Mouse (Mus musculus) heart, adult 2 months (tissue): Measurements from ENCODE around the gene Dpp4.

Experiments
- CTCF ChIP-seq: fragments of 200-600 bp; IDR thresholded peaks from 2 replicates; pipeline ENCODE4 v1.8.1; 2022; ENCODE audit warnings: antibody characterized with exemption, mild to moderate bottlenecking, moderate library complexity
- EP300 ChIP-seq: fragments of 200-500 bp; IDR thresholded peaks from 2 replicates; pipeline ENCODE4 v1.6.1; 2011; ENCODE audit warnings: low read depth, low read length, control low read depth; ENCODE audit not compliant: insufficient read depth
- POLR2A ChIP-seq: fragments of 200-500 bp; IDR thresholded peaks from 2 replicates; pipeline ENCODE4 v1.6.1; 2011; ENCODE audit warnings: mild to moderate bottlenecking, low read depth, low read length, control low read depth; ENCODE audit not compliant: insufficient read depth

DNA sequence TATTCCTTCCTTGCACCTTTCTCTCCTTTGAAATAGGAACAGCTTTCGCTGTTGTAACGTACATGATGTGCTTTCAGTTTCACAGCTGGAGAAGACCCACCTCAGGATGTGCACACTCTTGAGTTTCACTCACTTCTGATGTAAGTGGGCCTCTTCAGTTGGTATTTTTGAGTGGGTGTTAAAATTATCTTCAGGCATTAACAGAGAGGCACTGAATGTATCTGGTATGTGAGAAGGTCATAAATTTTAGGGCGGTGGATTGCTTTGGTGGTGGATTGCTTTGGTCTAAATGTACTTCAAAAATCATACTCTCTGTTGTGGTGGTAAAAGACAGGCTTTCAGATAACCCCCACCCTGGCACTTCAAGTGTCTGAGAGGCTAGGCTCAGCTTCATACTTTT is 17.2 kb downstream of the Dpp4 start:
- TF ChIP-seq CTCF (no peak), EP300 (no peak), POLR2A (no peak)
